Comparison of ENCODE assay signal across 19 mouse cellular contexts in genomic region chr13:30612079-30612794, GRCm38 (mm10).
"Had no signal": no experiment of that assay in that cellular context is flagged by ENCODE, and none has a peak within 500 bp of the region (broad histone marks: within the 10 kb centered on the region; RNA-seq: fewer than 3 reads in every experiment).

No protein-coding gene starts in this region.

- ATAC-seq: midbrain, embryonic 13.5 days; midbrain, embryonic 16.5 days had no signal

- DNase-seq: kidney, adult 18-20 months; kidney, adult 9 months; kidney, postnatal 14 days; kidney, postnatal 4 days; left cerebral cortex, postnatal 4 days; lung, adult 18-20 months; lung, postnatal 10 days; right cerebral cortex, adult 18-20 months; right cerebral cortex, postnatal 25 days; spleen, adult 18-20 months; thymus, adult 18-20 months; thymus, postnatal 36 days had no signal

- H3K36me3 ChIP-seq: limb, embryonic 12.5 days; limb, embryonic 15.5 days; lung, embryonic 15.5 days; midbrain, embryonic 10.5 days; midbrain, embryonic 13.5 days had no signal

- H3K27ac ChIP-seq: limb, embryonic 12.5 days; limb, embryonic 15.5 days; liver, embryonic 14.5 days; lung, embryonic 15.5 days; midbrain, embryonic 10.5 days; midbrain, embryonic 13.5 days had no signal

- H3K4me3 ChIP-seq: limb, embryonic 12.5 days; limb, embryonic 15.5 days; lung, embryonic 15.5 days; midbrain, embryonic 10.5 days; midbrain, embryonic 13.5 days had no signal

- H3K27me3 ChIP-seq: limb, embryonic 12.5 days; limb, embryonic 15.5 days; lung, embryonic 15.5 days; midbrain, embryonic 13.5 days had no signal

- H3K4me1 ChIP-seq: limb, embryonic 12.5 days; limb, embryonic 15.5 days; lung, embryonic 15.5 days; midbrain, embryonic 10.5 days; midbrain, embryonic 13.5 days had no signal
